Mouse (Mus musculus) retina, embryonic 14.5 days (tissue): ENCODE data around the gene Dnajb13.

Experiments used
- DNase-seq: peaks from one replicate; pipeline ENCODE4 v3.0.0-alpha.2; 2015; ENCODE audit warnings: low spot score

The Dnajb13 gene

DNA sequence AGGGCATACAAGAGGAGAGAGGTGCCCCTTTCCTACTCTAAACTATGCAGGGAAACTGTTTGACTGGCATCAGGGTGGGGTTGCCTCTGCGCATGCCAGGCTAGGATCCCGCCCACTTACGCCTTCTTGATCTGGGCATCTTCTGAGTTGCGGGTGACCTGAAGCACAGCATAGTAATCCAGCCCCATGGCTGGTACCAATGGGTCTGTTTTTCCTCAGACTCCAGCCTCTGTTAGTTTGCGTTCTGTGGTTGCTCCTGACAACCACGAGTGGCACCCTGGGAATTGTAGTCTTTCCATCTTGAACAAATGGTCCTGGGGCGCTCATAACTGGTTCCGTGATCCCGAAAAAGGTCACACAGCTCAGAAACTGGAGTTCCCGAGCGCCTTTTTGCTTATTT, at the start of gene Dnajb13:
Dnajb13 (minus strand) TSS at position 388 of the 400 bp plus-strand sequence.
- peak; percentile 28 for DNase-seq

DNA sequence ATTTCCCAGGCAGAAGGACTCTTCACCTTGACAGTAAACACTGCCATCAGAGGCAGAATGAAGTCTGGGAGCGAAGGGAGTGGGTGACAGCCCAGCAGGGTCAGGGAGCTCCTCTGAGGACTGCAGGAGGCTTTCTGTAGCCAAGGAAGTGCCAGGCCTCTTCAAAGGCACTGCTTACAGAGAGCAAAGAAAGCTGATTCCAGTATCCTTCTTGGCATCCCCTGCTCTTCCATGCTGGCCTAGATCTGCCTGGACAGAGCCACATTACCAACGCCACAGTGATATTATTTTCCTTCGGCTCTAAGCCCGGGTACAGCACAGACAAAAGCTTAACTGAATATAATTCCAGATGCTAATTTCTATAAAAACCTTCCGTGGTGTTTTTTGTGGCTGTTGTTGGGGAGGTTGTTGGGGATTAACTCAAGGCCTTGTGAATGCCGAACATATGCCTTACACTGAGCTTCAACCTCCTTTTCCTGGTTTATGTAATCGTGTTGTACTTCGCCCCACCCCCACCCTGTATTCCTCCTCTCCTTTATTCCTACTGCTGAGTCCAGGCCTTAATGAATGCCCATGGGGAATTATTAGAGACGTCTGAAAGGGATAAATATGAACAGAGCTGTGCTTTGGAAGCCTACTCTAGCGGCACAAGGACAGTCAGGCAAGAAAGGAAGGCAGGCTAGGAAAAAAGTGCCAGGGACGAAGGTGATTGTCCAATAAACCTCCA, 47.3 kb upstream of the Dnajb13 start:
- no peak for DNase-seq

DNA sequence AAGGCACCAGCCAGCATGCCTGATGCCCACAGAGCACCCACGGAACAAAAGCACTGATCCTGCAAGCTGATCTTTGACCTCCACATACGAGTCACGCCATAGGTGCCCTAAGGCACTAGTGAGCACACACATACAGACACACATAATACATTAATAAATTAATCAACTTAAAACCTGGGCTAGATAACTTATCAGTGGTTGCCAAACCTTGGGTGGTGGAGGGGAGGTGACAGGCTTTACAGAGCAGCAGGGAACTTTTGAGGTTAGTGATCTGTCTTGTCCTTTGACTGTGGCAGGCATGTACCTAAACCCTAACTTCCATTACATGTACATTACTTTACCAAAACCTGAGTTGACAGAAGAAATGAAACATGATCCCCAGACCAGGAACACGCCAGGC, 44.6 kb upstream of the Dnajb13 start:
- DNase-seq: no peak

DNA sequence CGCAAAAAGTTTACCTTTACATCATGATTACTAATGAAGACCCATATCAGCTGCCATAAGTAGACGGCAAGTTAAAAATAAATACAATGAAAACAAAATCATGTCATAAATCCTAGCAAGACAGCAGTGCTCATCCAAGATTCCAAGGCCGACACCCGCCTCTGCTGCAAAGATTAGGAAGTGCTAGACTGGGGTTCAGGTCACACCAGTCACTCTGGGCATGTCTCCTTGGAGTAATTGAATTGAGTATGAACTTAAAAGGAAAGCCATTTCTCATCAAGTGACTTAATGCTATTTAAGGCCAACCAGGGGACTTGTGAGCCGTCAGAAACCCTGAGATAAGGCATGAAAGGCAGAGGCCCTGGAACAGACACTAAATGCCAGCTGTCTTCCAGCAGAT, 42.5 kb upstream of the Dnajb13 start:
- no peak for DNase-seq

- peak; percentile 55 for DNase-seq
Measured at GRCm38 (mm10) chr7:100555431-100555951, 40.7 kb upstream of the Dnajb13 start.

GRCm38 (mm10) chr7:100554939-100555338, 40.2 kb upstream of the Dnajb13 start:
- DNase-seq: no peak

- peak; percentile 27 for DNase-seq
Measured at GRCm38 (mm10) chr7:100550338-100551007, 35.7 kb upstream of the Dnajb13 start.

GRCm38 (mm10) chr7:100549796-100550195, 35.0 kb upstream of the Dnajb13 start:
- DNase-seq: no peak

DNA sequence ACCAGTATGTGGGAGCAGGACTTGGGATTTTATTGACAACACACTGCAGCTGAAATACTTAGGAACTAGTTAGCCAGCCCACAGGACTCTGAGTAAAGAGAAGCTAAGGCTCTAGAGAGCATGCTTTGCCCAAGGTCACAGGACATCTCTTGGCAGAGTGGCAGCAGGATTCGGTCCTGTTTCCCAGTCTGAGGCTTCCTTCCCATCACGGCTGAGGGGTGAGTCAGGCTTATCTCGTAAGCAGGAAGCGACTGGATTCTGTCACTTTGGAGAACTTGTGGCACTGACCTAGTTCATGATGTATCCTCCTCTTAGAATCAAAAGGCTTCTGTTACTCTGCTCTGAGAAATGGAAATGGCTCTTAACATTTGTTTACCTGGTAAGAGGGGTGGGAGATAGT, 32.9 kb upstream of the Dnajb13 start:
- no peak for DNase-seq

DNA sequence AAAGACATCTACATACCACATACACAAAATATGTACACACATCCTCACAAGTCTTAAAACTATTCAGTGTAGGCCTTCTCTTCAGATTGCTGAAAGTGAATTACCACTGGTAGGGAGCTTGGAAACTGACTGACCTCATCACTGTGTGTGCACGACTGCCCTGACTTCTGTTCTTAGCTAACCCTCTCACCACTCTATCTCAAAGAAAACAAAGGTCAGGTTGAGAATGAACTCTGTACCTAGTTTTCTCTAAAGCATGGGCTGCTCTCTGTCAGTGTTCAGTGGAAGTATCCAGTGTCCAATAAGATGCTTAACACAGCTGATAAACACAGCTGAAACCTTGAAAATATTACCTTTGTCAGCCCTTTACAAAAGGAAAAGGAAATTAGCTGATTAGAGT, 29.7 kb upstream of the Dnajb13 start:
- DNase-seq: no peak

GRCm38 (mm10) chr7:100539516-100539915, 24.8 kb upstream of the Dnajb13 start:
- no peak for DNase-seq

GRCm38 (mm10) chr7:100537519-100537902, 22.8 kb upstream of the Dnajb13 start:
- no peak for DNase-seq

DNA sequence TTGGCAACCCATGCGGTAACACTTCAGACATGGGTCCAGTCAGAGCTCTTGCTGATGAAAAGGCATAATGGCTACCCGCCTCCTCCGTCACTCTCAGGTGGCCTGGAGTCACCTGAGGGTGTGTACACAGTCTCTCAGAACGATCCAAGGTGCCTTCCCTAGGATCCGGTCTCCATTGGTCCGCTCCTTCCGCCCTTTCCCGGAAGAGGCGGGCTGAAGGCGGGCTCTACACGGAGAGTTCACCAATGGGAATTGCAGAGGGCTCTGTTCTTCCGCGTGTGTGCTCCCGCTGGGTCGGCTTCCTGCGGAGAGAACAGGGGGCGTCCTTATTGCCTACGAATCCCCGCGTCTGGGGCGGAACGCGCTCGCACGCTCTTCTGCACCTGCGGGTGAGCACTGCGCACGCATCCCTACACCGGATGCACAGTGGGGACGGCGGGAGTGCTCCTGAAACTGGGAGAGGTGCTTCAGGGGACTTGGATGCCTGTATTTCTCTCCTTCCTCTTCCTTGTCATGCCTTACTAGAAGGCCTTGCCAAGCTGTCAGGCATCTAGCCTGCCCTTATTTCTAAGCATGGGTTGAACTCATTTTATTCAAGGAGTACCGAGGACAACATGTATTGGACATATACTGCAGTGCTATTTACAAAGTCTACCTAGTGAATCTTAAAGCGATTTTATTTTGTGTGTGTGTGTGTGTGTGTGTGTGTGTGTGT, 22.2 kb upstream of the Dnajb13 start, which contains the start of gene Coa4:
Coa4 (plus strand) TSS at position 268 of the 715 bp plus-strand sequence.
- peak; percentile 94 for DNase-seq

DNA sequence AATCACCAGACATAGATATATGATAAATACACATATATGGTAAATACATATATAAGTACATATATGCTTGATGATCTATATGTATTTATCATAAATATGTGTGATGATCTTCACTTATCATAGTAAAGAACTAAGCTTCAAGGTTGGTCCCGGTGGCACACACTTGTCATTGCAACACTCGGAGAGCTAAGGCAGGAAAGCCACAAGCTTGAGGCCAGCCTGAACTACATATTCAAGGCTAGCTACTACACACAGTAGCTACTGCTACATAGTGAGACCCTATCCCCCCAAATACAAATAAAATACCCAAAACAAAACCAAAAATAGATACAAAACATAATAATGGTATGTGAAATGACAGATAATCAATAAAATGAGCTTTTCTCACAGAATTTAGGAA, 21.1 kb upstream of the Dnajb13 start:
- DNase-seq: no peak

GRCm38 (mm10) chr7:100534216-100534615, 19.5 kb upstream of the Dnajb13 start:
- DNase-seq: no peak

- no peak for DNase-seq
Measured at GRCm38 (mm10) chr7:100533503-100533902, 18.7 kb upstream of the Dnajb13 start.

- no peak for DNase-seq
Measured at GRCm38 (mm10) chr7:100530766-100531165, 16.0 kb upstream of the Dnajb13 start.

DNA sequence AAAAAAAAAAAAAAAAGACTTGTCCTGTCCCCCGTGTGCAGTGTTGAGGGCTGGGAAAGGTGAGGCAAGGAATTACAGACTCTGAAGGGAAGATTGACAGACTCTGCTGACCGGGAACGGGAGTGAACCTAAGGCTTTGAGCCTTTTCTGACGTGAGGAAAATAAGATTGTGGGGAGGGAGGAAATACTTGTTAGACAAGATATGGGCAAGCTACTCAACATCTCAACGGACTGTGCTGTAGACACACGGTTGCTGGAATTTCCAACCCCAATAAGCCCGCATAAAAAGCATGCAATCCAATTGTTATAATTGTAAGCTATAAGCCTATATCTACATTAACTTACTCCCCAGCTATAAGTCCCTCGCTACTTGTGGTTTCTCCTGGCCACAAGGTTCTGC, 9.9 kb upstream of the Dnajb13 start:
- no peak for DNase-seq

DNA sequence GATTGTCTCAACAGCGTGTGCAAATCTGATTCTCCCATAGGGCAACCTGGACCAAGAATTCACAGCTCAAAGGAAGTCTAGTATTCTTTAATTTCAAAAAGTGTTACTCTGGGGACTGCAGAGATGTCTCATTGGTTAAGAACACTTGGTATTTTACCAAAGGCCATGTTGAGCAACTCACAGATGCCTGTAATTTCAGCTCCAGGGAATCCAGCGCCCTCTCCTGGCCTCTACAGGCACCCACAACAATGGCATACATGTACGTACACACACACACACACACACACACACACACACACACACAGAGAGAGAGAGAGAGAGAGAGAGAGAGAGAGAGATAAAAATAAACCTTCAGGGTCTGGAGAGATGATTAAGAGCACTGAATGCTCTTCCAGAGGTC, 7.5 kb upstream of the Dnajb13 start:
- no peak for DNase-seq

DNA sequence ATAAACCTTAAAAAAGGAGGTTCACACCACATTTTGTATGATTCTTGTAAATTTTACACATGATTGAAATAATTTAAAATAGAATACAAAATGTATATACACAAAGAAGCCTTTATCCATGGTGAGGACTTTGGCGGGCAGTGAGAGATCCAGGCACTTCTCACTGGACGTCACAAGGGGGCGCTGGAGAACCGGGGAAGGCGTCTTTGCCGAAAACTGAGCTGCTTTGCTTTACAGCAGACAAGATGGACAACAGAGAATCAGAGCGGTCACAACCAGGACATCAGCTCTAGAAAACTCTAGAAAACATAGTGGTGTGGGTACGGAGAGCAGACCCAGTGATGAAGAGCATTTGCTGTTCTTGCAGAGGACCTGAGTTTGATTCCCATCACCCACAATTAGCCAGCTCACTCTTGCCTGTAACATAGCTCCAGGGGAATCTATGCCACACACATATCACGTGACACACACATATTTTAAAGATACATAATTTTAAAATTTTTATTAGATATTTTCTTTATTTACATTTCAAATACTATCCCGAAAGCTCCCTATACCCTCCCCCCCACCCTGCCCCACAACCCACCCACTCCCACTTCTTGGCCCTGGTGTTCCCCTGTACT, 6.0 kb upstream of the Dnajb13 start:
- DNase-seq: peak; percentile 88

DNA sequence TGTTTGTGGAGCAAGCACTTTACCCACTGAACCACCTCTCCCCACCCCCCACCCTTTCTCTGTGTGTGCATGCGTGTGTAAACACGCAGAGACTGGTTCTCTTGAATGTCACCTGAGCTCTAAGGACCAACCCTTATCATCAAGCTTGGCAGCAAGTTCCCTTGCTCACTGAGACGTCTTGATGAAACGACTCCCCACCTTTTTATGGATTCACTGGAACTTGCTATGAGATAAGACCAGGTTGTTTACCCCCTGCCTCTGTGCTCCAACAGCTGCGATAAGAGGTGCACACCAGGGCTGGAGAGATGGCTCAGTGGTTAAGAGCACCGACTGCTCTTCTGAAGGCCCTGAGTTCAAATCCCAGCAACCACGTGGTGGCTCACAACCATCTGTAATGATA, 5.4 kb upstream of the Dnajb13 start:
- no peak for DNase-seq

GRCm38 (mm10) chr7:100511602-100512001, 3.2 kb downstream of the Dnajb13 start:
- DNase-seq: no peak
